Mouse (Mus musculus) spleen, postnatal 14 days (tissue): ENCODE measurements at regions not wholly inside any gene's neighbourhood (a gene's known extent, or its start where the extent isn't known, plus 50 kb on each side); places are given as distances from the start of the nearest gene placed in this dataset.

Source experiments
- DNase-seq, 2 experiments: peaks; one replicate each; pipeline ENCODE4 v3.0.0; 2021 to 2022; ENCODE audit warnings: low spot score in 2 of 2

DNA sequence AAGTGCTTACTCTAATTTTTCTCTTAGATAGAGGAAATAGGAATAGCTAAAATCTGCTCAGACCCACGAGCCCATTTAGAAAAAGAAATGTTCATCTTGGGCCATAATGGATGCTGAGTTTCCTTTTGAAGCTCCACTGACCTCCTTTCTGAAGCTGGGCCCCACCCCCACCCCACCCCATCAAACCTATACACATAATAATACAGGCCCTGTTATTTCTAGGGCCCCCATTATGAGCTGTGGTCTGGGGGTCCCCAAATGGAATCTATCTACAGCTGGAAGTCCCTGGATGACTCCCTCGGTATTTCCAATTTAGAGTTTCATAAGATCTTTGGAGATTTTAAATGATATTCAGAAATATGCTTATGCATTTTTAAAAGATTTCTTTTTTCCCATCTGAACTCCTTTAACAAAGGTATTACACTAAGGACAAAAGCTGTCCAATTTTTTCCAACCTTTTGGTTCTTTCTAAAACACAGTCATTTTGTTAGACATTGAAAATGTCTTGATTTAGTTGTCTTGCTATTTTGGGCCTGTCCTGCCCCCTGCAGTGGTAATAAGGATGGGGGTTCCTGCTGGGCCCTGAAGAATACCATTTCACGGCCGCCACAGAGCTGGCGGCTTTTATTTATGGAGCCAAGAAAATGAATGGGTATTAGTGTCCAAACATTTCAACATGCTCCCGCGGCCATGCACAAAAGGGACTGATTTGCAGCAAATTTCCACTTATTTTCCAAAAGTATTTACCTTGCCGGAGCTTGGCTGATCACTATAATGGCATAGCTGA, 363.1 kb downstream of the Nr2f2 start:
- DNase-seq: no peak

DNA sequence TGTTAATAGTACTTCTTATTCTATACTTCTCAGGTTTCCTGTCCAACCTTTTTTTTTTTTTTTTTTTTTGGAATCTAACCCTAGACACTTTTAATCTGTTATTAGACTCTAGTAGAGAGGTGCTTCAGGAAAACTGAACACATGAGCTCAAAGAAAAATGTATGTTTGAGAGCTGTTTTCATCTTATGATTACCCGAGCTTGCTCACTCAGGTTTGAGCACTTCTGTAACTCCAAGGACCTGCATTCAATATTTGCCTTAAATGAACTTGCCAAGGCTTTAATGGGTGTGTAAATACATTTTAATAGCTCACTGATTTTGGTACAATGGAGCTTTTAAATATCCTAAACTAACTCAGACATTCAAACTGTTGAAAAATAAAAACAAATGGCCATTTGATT, 367.8 kb downstream of the Nr2f2 start:
- DNase-seq: no peak

DNA sequence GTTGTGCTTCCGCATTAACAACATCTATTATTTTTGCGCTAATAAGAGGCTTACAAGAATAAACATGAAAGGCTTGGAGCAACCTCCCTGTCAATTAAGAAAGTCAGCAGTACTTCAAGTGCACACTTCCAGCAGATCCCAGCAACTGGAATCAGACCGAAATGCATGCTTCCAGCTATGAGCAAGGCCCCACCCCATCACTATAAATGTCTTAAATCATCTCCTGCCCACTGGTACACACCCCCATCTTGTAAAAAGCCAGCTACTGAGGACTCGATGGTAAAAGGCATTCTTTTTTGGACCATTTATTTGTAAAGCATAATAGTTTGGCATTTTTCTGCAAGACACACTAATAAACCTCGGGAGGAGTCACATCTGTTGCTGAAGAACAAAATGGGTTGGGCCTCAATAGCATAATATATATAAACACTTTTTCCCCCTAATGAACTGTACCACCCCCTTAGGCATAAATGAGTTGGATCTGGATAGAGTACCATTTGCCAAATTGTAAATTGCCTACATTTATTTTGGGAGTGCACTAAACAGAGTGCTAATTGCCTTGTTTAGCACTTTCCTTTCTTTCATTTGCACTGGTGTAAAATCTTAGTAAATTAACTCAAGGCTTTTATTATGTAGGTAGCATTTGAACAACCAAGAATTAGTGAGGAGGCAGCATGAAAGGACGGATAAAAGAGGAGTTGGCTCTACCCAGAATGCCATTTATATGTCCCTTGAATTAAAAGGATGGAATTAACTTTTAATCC, 371.8 kb downstream of the Nr2f2 start:
- no peak for DNase-seq

DNA sequence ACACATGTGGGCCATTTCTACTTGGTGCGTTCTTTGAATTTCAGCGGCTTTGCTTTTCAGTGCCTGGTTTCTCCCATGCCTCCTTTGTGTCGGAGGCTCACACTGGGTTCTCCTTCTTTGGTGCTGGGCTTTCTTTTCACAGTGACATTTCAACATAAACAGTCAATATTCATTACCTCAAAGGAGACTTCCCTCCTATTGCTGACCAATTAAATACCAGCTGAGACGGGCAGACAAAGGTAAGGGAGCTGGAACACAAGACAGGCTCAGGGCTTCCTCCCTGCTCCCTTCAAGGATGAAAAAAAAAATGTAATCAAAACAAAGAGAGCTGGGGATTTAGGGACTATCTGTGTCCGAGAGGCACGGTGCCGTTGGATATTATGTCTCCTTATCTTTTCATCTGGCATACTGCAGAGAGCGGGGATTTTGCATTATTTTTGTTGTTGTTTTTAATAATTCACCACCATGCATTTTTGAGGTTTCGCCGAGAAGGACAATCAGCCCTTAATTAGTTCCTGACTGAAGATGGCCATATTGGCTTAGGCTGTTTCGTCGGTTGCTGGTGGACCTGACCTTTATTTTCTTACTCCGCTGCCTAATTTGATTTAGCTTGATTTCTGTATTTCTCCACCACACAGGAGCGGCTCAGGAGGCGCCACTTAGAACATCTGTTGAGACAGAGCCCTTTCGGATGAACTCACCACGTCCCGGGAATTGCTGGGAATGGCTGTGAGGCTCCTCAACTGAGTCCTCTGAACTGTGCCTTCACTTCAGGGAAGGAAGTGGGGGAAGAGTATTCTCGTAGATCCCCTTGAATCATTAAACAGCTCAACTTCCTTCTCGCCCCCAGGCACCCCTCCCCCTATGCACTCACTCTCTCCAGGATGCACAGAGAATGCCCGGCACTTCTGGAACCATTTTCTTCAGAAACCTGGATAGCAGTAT, 373.9 kb downstream of the Nr2f2 start:
- no peak for DNase-seq

DNA sequence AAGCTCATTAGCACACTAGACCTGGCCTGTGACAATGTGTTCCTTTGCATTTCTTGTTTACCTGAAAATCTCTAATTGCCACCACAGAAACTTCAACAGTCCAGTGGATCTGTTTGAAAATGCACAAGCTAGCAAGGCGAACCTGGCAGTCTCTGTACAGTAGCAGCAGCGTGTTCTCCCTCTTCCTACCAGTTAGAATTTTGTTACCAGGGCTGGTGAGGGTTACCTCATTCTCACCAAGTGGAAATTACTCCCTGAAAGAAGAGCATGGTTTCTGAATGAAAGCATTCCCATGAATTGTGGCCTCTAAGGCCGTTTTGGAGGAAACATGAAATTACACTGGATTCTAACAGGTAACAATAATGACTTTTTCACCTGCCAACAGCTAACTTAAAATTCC, 374.6 kb downstream of the Nr2f2 start:
- DNase-seq: no peak

DNA sequence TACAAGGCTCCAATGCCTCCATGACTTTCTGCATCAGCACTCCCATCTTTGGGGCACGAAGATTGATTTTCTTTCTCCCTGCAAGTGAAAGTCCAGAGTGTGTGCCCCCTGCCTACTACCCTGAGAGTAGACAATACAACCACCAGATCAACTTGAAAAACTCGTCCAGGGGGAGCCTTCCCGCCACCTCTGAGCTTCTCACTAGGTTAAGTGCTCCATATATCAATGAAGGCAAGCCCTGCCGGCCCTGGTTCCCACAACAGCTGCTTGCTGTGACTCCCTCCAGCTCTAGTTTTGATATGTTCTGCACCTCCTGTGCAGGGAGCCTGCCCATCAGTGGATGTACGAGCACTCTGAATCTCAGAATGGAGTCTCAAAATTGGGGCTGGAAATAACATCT, 377.8 kb downstream of the Nr2f2 start:
- no peak for DNase-seq

DNA sequence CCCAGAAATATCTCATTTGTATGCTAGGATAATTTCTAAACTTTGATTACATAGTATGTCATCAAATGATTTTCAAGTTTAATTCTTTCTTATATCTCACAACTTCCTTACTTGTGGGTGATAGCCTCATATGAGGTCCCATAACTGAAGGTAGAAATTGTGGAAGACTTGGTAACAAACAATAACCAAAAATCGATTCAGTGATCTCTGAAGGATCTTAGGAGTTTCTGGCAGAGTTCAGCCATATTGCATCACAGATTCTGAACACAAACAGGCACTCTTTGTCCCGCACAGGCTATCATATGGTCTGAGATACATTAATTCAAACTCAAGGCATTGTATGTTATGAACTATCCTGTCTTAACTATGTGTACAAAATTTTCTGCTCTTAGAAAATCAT, 385.2 kb downstream of the Nr2f2 start:
- DNase-seq: no peak

DNA sequence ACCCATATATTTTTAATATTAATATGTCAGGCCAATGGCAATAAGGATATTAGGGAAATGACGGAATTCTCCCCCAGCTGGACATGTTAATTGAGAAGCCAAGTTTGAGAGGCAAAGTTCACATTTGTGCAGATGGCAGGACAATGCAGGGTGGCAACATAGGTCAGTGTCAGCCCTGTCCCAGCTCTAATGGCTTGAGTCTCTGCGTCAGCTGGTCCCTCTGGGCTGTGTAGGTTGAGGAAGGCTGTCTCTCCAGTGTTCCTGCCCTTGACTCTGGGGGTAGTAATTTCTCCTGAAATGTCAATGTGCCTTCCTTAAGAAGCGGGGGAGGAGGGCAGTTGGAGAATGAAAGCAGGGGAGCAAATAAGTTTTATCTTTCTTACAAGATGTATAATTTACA, 390.2 kb downstream of the Nr2f2 start:
- DNase-seq: no peak

DNA sequence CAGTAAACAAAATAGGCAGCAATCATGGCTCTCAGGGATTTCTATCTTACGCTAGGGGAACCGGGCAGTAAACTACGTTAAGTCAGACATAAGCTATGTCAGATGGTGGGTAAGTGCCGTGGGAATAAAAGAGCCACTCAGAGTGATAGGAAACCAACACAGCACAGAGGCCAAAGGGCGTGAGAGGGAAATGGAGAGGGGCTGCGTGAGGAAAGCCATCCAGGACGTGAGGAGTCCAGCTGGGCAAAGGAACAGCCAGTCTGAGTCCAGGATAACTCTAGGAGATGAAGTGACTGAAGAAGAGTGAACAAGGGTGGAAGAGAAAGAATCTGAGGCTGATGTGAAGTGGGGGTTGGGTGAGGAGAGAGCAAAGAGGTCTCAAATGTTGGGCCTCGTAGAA, 402.5 kb downstream of the Nr2f2 start:
- DNase-seq: no peak

DNA sequence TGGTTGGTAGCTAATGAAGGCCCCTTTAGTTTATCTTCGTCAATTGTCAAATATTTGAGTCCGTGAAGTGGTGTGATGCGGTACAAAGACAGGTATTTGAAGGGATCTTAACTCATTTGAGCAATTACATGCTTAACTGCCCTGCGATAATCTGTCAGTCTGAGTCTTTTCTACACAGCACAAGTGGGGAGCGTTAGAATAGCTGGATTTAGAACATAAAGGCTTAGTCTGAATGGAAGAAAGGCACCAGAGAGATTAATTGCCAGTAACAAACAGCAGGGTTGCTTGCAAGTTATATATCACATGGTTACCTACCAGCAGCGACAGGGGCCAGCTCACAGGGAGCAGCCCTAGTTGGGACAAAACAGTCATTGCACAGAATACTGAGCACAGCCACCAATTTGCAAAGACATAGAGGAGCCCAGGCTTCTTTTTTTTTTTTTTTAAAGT, 416.3 kb downstream of the Nr2f2 start:
- no peak for DNase-seq

DNA sequence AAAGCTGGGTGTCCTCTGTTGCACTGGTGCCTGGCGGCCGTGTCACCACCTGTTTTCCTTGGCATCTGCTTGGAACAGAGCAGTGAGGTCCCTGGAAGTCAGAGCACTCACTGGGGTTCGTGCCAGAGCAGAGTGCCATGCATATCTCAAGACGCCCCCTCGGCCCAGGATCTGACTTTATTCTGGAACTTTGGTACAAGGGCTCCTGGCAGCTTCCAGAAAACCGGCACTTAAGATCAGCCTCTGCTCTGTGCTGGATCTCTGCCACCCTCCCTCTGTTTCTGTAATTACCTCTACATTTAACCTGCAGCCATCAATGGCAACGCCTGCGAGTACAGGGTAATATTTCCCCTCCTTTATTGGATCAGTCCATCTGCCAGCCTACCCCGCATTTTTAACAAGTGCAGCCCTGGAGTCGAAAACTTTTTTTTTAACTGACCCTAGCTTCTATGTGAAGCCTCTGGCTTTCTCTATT, 416.9 kb downstream of the Nr2f2 start:
- no peak for DNase-seq

DNA sequence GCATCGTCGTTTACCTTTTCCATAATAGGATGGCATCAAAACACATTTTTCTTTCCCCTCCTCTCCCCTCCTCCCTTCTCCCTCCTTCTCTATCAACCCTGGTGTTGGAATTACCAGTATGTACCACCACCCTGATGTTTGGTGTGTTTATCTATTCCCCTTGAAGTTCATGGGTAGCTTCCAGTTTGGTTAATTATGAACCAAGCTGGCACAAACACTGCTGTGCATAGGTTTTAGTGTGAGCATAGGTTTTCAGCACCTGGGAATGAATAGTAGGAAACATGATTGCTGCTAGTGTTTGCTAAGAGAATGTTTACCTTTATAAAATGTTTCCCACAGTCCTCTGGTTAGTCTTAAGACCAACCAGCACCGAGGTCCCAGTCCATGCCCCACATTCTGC, 420.1 kb downstream of the Nr2f2 start:
- DNase-seq: no peak

DNA sequence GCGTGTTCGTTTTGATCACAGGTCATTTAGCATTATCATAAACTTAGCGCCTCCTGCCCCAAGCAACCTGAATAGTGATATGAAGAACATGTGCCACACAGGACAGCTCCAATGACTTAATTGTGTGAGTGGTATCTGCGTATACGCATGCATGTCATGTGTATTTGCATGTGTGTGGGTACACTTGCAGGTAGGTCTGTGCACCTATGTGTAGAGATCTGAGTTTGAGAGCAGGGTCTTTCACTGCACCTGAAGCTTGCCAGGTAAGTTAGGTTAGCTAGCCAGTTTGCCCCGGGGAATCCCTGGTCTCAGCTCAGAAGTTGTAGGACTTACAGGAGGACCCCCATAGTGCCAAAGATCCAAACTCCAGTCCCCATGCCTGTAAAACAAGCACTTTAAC, 424.7 kb downstream of the Nr2f2 start:
- DNase-seq: no peak

DNA sequence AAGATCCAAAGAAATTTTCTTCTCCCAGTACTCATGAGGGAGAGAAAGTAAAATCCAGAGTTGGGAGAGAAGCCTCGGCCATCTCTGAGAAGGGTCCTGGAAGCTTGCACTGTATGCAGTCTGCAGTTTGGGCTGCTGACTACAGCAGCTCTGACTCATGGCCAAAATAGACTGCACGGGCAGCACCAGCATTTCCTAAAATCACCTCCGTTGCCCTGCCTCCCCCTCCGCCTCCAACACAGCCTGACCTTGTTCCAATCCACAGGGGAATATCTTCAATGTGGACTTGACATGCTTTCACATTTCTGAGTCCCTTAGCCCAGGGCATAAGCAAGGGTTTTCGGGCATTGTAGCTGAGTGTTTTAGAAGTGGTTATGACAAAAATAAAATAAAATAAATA, 441.3 kb downstream of the Nr2f2 start:
- no peak for DNase-seq

DNA sequence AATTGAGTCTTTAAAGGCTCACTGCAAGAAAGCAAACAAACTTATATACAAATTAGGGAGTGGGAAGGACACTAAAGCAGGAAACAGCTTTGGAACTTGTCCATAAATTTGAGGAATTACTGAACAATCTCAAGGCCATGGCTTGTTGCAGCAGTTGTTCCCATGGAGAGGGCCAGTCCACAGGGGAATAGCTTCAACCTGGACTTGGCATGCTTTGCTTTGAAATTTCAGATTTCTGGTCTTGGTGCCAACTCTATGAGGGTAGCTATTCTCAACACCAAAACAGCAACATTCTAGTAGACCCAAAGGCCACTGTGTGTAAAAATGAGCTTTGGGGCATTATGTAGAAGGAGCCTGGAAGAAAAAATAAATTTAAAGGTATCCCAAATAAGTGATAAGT, 442.0 kb downstream of the Nr2f2 start:
- DNase-seq: no peak

DNA sequence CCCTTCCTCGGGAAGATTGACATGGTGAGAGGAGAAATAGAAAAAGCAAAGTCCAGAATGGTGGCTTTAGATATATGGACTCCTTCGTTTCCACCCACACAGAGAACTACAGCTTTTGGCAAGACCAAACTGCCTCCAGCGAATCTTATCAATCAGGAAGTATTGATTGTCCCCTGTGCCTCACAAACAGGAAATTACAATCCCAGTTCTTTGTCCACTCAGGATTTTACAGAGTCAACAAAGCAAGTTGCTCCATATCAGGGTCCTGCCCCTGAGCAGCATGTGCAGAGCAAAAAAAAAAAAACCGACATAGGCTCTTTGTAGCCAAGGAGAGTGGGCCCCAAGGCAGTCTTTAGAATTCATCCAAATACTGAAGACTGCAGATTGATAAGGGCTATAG, 454.8 kb downstream of the Nr2f2 start:
- DNase-seq: no peak

DNA sequence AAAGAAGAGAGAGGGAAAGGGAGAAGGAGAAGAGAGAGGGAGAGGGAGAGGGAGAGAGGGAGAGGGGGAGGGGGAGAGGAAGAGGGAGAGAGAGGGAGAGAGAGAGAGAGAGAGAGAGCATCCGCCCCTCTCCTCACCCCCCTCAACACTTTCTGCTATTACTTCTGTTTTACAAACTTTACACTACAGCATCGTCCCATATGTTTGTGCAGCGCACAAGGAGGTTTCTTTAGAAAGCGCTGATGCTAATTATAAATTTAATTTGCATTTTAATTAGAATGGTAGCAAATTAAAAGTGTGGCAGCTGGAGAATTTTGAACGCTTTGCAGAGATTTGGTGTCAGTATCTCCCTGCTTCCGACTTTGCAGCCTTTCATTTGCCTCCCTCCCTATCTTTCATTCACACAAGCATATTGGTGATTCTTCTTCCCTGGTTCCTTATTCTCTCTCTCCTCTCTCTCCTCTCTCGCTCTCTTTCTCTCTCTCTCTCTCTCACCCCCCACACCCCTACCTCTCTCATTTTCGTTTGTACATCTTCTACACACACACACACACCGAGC, 476.0 kb downstream of the Nr2f2 start:
- no peak for DNase-seq

DNA sequence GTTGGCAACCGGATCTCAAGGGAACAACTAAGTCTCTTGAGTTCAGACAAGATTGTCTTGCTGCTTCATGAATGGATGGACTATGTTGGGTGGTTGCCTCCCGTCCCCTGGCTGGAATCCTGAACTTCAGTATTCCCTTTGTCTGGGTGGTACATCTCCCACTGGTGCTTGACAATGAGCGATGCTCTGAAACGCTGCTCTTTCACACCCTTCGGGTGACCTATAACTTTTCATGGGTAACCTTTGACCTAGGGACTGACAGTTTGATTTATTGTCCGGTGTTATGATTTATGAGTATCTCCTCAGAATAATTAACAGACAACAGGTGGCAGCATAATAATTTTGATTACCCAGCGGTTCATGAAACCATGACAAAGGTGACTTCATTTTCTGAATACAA, 478.3 kb downstream of the Nr2f2 start:
- DNase-seq: no peak

DNA sequence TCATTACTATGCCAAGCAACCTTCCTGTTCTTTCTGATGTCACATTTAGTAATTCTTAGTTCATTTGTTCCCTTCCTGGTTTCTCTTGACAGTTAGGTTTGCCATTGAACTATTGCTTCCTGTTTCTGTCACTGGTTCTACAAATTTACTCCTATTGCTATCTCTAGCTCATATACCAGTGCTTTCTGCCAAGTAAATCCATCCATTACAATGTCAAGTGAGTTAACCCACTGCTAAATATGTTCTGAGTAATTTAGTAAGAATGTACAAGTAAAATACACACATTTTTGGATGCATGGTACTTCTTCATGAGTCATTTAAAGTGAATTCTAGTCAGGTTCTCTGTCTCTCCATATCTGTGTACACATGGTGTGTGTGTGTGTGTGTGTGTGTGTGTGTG, 489.5 kb downstream of the Nr2f2 start:
- DNase-seq: no peak

DNA sequence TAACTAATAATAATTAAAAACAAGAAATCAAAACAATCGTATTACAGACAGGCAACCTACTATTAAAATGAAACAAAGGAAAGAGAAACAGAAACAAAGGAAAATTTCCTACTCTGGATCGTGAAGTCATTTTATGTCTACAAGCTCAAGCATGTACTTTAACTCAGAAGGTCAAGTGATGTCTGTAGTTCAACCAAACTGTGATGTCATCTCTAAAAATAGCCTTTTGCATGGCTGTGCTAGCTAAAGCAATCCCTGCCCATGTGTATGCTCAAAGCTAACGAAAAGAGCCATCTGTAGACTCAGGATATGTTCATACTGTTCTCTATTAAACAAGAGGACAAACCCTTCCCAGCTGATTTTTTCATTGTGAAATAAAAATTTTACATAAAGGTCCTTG, 500.7 kb downstream of the Nr2f2 start:
- DNase-seq: no peak

DNA sequence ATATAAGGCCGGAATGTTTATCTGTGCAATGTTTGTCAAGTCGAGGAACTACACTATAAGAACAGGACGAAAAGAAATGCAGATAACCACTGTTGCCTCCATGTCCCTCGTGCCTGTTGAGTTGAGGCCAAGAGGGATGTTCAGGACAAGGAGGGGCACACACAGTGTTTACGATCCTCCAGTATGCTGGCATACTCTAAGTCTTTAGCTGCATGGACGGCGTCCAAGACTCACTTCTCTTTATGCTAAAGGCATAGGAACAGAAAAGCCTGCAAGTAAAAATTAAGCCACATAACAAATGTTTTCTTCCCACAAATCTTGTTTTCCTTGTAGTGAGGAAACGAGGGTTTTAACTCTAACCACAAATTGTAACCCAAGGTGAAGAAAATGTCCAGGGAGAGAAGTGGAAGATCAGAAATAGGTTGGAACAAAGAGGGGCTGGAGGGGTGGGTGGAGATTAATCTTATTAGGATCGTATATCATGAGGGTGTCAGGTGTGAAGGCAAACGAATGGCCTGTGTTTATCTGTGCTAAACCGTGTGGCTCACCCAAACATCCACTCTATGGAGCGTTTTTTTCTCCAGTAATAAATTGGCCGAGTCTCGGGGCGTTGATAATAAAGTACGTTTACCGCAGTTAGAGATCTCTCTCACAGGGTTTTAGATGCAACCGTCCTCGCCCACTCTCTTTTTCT, 521.8 kb downstream of the Nr2f2 start:
- no peak for DNase-seq
